Mouse (Mus musculus) testis, postnatal 10 days (tissue): Measurements from ENCODE around the gene Mrtfb.
"Not testable (repeated sequence)": the region's sequence is repeated elsewhere in the genome, so short reads cannot be mapped to it uniquely, and the experiment has no call there.

Experiments
- DNase-seq: peaks from one replicate; pipeline ENCODE4 v3.0.0; 2021; ENCODE audit warnings: low spot score

The Mrtfb gene

GRCm38 (mm10) chr16:13276258-13276657 lies 20.0 kb downstream of the Mrtfb start:
- no peak for DNase-seq

DNA sequence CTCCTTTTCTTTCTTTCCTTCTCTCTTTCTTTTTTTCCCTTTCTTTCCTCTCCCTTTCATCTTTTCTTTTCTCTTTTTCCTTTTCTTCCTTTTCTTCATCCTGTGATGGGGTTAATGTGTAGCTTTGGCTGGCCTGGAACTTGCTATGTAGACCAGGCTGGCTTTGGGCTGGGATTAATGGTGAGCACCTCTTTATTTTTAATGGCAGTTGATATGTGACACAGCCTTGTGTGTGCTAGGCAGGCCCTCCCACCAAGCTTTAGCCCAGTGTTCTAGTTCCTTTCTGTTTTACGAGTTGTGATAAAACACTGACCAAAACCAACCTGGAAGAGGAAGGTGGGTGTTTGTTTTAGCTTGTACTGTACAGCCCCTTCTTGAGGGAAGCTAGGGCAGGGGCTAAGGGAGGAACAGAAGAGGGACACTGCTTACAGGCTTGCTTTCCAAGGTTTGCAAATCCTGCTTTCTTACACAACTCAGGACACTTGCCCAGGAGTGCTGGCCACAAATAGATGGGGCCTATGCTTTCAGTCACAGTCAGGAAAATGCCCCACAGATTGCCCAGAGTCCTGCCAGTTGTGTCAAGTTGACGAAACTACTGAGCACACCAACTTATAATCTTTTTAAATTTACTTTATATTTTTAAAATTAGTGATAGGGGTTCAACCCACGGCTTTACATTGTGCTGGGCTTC lies 20.6 kb downstream of the Mrtfb start:
- DNase-seq, result no peak

DNA sequence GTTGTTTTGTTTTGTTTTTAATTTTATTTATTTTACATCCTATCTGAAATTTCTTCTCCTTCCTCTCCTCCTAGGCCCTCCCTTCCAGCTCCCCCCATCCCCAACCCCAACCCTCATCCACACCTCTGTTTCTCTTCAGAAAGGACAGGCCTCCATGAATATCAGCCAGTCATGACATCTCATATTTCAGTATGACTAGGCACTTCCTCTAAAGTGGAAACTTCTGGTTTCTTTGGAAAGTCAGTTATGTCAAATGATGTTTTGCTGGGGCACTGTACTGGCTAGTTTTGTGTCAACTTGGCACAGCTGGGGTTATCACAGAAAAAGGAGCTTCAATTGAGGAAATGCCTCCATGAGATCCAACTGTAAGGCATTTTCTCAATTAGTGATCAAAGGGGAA lies 30.1 kb downstream of the Mrtfb start:
- not testable (repeated sequence) for DNase-seq

DNA sequence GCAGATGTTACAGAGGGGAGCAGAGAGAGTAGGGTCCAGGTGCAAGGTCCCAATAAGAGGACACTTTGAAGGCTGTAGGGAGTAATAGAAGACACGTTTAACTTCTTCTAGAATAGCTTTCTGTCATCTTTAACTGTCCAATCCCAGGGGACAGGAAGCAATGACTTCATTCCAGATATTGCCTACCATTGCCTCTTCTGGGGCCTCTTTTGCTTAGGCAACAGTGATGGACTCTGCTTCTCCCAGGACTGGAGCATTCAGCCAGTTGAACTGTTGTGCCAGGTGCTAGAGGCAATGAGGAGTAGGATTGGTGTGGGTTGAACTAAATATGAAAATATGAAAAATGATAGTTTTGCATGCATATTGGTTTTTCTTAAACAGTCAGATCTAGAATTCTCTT lies 41.6 kb downstream of the Mrtfb start:
- DNase-seq, result no peak

DNA sequence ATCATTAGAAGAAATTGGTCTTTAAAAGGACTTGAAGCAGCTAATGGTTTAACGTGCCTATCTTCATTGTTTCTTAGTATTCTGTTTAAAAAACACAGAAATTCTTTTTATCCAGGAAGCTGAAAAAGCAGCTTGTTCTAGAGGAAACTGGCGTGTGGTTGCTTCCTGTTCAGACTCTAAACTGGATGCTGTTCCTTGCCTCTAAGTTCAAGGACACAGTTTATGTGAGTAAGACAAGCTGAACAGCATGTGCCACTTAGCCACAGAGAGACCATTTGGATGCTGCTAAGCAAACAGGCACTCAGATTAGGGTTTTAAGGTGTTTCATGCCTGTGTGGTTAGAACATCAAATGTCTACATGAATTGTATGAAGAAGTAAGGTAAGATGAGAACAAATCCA lies 42.7 kb downstream of the Mrtfb start:
- no peak for DNase-seq

GRCm38 (mm10) chr16:13306065-13306695 lies 49.9 kb downstream of the Mrtfb start:
- DNase-seq, result no peak

- DNase-seq, result no peak
These were observed 53.9 kb downstream of the Mrtfb start for GRCm38 (mm10) chr16:13310096-13310683.

DNA sequence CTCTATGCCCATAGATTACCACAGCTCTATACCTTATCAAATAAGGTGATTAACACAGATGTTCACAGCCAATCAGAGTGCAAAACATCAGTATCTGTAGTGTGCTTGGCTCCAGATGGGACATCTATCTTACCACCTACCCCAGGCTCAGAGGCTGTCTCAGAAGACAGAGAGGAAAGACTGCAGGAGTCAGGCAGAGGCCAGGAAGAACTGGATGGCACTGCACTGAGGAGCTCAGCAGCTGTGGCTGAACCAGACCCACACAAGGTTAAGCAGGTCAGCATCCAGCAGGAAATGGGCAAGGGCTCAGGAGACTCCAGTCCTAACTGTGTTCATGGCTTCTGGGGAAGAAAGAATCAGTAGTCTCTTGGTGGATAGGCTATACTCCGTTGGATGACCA lies 55.1 kb downstream of the Mrtfb start:
- no peak for DNase-seq

- no peak for DNase-seq
These were observed 56.9 kb downstream of the Mrtfb start for GRCm38 (mm10) chr16:13313096-13313719.

DNA sequence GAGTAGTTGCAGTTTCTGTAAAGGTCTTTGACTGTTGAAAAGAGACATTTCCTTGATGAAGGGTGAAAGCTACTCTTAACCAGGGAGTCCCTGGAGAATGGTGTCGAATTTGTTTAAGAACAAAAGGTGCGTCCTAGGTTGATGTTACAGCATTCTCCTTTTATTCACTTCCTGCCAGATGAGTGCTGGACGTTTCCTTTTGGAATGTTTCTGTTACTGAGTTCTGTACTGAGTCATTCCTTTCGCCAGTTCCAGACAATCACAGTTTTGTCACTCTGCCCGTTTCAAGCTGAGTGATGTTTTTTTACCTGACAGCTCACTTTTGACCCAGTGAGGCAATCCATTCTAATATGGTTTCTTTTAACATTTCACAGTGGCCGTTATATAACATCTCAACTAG lies 67.5 kb downstream of the Mrtfb start:
- DNase-seq, result no peak

GRCm38 (mm10) chr16:13326622-13327021 lies 70.3 kb downstream of the Mrtfb start:
- no peak for DNase-seq

GRCm38 (mm10) chr16:13328646-13329045 lies 72.4 kb downstream of the Mrtfb start:
- DNase-seq, result no peak

DNA sequence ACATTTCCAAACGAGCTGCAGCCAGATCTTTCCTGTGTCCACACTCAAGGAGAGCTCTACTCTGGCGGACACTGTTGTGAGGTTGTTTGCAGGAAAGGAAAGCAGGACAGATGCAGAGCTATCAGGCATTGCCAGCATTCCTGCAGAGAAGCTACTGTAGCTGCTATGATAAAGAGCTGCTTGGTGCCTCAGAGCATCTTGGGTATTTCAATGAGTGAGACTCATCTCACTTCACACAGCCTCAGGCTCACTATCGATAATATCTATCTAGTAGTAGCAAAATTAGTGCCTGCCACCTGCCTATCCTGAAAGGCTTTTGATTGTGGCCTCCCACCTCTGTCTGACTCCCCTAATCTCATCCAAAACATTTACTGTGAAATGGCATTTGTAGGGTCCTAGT lies 73.4 kb downstream of the Mrtfb start:
- no peak for DNase-seq

GRCm38 (mm10) chr16:13330221-13330659 lies 74.0 kb downstream of the Mrtfb start:
- DNase-seq, result peak; percentile 54

DNA sequence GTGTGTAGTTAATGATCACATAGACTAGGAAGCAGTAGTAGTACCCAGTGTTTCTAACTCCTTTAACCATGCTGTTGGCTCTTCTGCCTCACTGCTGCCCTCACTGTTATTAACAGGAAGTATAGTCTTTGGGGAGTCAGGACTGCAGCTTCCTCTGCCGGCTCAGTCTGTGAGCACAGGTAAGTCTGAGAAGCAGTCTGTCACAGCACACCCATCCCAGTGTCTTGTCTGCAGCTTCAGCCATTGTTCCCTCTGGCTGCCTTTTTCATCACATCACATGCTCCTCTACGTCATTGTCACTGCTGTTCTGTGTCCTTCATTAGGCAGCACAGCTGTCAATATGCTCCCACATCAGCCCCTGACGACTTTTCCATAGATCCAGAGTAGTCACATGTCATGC lies 75.6 kb downstream of the Mrtfb start:
- no peak for DNase-seq

GRCm38 (mm10) chr16:13332536-13332935 lies 76.3 kb downstream of the Mrtfb start:
- DNase-seq, result no peak

GRCm38 (mm10) chr16:13333781-13334341 lies 77.6 kb downstream of the Mrtfb start:
- DNase-seq, result no peak

- no peak for DNase-seq
These were observed 80.4 kb downstream of the Mrtfb start for GRCm38 (mm10) chr16:13336503-13337230.

DNA sequence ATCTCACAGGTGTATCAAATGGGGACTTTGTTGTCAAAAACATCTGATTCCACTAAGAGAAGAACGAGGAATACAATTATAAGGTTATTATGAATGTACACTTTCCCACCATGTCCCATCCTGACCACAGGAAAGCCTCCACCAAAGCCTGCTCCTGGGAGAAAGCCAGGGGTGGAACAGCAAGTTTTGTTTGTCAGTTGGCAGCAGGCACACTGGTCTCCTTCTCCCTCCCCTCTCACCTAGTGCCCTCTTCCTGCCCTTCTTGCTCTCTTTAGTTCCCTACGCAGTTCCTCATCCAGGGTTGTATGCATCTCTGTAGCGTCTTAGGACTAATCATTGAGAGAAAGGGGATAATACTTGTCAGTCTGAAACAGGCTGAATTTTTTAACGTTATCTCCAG lies 81.8 kb downstream of the Mrtfb start:
- DNase-seq, result no peak

DNA sequence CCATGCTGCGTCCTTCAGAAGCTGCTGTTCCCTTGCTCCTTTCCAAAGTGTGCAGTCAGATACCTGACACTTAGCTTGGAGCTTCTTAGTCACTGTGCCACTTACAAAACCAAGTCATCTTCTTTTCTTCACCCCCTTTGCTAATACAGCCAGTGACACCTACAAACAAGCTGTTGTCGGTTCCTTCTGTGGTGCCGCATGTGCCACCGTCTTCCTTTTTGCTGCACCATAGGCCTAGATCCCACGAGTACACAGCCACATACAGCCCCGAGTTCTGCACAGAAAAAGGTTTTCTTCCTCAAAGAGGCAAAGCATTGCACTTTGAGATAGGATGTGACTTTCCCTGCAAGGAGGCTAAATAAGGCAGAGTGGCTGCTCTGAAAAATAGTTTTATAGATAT lies 83.2 kb downstream of the Mrtfb start:
- no peak for DNase-seq

DNA sequence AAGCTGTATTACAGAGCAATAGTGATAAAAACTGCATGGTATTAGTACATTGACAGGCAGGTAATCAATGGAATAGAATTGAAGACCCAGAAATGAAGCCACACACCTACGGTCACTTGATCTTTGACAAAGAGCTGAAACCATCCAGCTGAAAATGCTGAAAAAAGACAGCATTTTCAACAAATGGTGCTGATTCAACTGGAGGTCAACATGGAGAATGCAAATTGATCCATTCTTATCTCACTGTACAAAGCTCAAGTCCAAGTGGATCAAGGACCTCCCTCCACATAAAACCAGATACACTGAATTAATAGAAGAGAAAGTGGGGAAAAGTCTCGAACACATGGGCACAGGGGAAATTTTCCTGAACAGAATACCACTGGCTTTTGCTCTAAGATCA lies 89.5 kb downstream of the Mrtfb start:
- not testable (repeated sequence) for DNase-seq

- no peak for DNase-seq
These were observed 94.4 kb downstream of the Mrtfb start for GRCm38 (mm10) chr16:13350729-13351128.
